Mouse (Mus musculus) 416B (cell line): ENCODE measurements at regions not wholly inside any gene's neighbourhood (a gene's known extent, or its start where the extent isn't known, plus 50 kb on each side); places are given as distances from the start of the nearest gene placed in this dataset.

Experiments used
- DNase-seq: peaks from one replicate; pipeline ENCODE4 v3.0.0; 2011; ENCODE audit warnings: low read depth

DNA sequence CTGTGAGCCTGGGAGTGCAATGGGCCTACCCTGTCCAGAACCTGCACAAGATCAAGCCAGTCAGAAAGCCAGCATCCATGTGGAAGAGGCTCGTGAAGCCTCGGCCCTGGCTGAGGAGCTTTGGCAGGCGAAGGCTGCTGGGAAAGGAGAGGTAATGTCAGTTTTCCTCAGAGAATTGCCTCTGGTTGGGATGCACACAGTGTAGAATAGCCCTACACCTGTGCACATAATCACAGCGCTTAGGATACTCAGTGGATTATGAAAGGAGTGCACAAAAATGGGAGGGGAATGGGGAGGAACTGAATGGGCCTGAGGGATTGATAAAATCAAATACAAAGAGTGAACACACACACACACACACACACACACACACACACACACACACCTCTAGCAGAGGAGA, 319.9 kb upstream of the Sphkap start:
- DNase-seq, result no peak

DNA sequence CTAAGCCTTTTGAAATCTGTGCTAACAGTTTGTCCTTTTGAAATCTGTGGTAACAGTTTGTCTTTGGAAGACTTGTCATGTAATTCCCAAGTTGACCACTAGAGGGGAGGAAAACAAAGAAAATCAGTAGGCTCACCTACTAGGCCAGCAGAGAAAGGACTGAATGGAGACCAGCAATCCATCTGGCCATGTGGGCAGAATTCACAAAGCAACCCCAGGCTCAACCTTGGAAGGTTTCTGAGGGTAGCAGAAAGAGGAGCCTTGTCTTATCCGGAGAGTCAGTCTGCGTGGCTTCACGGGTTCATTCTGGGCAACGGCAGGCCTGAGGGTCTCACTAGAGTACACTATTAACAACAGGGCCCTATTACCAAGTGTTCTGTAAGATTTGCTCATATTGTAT, 319.2 kb upstream of the Sphkap start:
- DNase-seq, result peak; percentile 46

DNA sequence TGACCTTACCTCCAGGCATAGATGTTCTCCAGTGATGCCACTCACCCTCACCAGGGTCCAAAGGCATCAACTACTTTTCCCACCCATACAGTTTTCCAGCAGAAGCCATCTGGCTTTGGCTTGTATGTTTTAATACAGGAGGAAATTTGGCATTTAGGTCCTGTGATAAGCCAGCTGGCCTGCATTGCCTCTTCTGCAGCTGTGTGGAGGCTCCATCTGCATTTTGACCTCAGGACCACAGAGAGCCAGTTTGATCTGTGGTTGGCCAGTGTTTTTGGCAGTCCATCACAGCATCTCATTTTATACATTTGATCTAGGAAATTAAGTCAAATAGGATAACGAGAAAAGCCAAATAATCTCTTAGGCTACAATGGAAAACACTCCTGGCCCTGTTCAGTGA, 315.1 kb upstream of the Sphkap start:
- no peak for DNase-seq

DNA sequence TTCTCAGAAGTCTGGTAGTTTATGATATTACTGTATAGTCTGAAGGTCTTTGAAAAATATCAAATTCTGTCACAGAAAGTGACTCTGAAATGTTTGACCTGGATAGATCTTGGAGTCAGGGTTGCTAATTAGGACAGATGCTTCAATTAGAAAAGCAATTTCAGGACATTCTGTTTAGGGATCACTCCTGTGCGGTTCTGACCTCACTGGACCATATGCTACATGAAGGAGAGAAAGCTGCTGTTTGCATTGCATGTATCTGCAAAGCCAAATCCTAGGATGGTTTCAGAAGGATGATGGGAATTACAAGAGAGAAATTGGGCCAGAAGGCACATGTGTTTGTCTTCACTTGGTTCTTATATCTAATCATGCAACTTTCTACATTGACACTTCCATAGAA, 312.2 kb upstream of the Sphkap start:
- DNase-seq, result no peak

DNA sequence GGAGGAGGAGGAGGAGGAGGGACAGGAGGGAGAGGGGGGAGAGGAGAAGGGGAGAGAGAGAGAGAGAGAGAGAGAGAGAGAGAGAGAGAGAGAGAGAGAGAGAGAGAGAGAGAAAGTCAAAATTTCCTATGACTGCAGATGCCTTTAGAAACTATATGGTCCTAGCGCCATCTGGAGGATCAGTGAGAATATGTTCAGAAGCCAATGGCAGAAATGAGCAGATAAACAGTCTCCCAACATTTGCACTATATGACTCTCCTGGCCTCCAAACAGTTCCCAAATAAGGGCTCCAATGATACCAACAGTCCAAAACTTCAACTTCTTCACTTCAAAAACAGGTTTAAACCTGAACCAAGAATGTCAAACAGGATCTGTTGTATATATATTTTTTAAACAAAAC, 309.1 kb upstream of the Sphkap start:
- DNase-seq, result peak; percentile 48

DNA sequence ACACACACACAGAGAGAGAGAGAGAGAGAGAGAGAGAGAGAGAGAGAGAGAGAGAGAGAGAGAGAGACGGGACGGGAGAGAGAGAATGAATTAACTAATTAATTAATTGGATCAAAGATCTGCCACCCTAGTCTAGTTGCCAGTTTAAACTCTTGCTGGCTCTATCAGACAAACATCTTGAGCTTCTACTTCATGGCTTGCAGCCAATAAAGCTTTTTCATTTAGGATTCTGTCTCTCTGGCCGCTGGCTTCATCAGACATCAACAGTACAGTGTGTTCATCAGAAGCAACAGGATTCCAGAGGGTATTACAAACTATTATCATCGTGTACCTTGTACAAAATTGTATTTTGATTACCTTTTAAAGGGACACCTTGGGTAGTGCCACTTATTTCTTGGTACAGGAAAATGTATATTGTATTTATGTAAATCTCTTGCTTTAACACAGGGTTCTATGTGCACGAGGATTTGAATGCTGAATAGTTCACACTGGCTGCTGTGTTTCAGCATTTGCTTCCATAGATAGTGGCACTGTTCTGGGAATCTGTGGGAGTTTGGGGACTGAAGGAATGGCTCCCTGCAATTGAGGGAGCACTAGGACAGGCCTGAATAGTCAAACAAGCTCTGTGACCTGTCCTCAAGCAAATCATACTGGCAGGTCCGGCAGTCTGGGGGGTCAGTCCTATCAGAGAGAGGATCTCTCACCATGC, 293.9 kb upstream of the Sphkap start:
- no peak for DNase-seq

DNA sequence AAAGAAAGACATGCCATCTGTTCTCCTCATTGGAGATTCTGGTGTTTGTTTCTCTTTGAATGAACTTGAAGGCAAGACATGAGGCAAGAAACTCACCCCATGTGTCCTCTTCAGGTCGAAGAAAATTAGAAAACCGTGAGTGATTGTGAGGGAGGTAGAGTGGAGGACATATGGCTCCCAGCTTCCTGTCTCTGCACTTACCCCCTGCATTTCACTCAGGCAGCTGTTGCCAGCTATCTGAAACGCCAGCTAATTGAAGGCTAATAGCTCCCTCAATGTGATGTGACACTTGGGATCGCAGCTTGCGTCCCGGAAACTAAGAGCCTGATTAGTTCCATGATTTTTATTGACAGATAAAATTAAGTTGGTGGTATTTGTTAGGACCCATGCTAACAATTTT, 289.4 kb upstream of the Sphkap start:
- no peak for DNase-seq

DNA sequence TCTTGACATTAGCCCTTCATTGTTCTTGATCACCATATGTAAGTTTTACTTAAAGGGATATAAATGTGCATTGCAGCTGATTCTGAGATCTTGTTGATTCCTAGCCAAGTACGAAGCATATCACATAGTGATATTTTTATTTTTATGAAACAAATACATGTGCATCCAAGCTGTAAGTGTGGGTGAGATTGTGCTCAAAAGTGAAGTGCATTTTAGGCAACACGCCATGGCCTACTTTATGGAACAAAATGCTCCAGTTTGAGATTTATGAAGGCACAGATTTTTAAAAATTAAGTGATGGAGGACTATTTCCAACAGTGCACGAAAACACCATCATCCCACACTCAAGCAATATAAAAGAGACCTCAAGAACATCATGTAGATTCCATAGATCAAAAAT, 277.2 kb upstream of the Sphkap start:
- no peak for DNase-seq

DNA sequence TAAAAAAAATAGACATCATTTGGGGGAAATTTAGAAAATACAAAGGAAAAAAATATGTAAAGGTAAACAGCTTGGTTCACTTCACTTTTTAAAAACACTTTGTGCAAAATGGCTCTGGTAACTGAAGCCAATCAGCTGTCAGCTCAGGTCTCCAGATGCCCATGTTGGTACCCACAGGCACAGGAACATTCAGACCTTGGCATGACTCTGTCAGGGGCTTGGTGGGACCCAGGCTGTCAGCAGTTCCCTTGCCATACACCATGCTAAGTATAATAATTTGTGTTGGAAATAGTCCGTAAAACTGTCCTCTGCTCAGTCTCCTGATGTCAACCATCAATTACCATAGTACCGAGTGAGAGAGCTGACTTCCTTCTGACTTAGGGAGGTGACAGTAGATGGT, 257.3 kb upstream of the Sphkap start:
- DNase-seq, result no peak

DNA sequence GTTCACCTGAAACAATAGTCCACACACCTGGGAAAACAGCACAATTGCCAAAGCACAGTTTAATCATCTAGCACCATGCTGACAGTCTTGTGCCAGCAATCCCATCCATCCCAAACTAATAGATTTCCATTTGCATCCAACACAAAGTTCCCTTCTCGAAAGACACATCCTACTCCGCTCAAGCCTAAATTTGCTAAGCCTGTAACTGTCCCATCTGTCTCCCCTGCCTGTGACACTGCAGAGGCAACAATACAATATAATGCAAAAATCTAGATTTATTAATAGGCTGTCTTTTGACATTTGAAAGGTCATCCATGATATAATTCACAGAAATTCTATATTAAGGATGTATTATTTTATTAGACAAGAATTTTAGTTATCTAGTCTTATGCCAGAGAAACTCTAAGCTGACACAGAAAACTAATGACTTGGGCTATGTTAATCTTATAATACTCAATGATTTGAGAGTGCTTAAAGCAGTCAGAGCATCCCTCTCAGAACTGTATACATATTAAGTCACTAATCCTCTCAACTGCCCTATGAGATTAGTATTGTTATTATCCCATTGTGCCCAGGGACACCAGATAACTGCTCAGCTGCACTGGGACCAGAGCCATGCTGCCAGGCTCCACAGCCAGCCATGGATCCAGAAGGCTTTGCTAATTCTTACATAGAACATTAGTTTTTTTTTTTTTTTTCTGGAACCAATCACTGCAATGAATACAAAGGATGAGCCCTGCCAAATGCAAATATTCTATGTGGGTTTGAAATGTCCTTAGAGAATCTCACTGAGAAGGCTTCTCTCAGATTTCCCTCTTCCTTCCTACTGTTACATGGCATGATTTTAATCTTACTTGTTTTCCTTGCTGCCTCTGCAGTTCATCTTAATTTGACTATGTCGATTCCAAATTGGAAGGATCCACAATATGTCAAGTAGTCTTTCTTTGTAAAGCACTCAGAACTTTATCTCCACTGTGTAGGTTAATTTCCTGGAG, 254.1 kb upstream of the Sphkap start:
- DNase-seq, result no peak

DNA sequence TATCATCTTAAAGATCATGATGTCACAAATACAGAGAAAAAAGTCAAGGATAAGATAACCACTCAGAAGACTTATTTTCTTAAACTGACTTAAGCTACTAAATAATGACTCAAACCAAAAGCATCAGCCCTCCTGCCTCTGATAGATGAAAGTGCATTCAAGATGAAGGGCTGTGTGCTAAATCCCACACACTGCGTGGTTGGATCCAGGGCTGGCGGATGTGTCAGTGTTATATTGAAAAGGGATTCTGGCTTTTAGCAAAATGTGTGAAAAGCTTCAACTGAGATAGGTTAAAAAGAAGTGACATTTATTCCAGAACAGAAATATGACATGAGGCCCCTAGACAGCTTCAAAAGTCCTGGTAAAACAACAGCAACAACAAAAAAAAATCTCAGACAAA, 245.7 kb upstream of the Sphkap start:
- DNase-seq, result no peak

DNA sequence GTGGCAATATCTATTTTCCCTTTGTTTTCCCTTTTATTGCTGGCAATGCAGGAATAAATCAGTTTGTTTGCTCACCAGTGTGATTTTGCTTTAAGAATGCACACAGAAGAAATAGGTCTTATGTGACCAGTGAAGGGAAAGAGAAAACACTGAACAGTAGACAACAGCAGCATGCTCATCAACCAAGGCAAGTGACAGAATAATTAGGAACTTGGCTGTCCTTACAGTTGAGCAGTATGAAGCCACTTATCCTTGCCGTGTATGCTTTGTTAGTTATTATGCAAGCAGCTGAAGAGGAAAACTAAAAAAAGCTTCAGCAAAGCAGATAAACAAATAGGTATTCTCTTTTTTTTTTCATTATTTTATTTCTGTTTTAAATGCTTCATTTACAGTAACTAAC, 237.6 kb upstream of the Sphkap start:
- DNase-seq, result no peak

DNA sequence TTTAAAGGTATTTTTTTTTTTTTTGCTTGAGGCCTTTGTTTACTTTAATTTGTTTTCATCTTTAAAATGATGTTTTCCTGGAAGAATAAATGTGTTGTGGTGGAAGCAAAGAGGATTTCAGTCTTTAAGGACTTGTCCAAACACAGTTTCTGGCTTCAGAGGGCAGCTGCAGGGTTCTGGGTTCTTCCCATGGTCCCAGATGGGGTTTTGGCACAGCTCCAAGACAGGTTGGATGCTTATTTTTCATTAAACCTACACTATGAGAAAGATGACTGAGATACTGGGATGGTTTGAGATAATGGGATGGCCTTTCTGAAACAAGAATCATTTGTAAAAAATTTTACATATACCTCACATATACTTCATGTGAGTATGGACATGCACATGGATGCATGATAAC, 234.7 kb upstream of the Sphkap start:
- DNase-seq, result no peak

DNA sequence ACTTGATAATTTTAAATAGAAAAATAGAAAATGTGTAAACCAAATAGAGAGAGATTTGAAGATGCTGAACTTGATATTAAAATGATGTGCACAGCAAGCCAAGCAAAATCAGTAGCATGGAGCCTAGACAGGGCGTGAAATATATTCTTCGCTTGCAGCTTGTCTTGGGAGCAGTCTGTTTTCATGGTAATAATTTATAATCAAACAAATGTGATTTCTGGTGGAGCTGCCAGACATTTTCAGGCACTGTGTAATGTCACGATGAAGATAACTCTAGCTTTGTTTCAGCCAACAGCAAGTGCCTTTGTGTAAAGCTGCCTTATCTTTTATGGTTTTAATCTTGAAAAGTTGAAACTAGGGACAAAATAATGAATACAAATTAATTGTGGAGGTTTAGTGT, 228.1 kb upstream of the Sphkap start:
- DNase-seq, result no peak

DNA sequence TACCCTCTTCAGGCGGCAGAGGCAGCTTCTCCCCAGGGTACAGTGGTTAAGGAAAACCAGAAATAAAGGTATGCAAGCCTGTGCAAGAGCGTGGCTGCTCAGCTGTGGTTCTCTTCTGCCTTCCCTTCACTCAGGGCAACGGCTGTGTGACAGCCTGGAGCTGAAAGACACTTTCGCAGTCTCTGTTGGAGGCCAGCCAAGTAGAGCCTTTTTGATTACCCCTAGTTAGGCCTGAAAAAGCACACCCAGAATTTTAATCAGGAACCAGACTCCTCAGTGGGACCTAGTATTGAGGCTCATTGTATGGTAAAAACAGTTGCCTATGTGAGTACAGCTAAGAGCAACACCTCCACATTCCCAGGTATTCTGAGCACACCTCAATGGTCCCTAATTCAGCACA, 223.8 kb upstream of the Sphkap start:
- DNase-seq, result no peak

DNA sequence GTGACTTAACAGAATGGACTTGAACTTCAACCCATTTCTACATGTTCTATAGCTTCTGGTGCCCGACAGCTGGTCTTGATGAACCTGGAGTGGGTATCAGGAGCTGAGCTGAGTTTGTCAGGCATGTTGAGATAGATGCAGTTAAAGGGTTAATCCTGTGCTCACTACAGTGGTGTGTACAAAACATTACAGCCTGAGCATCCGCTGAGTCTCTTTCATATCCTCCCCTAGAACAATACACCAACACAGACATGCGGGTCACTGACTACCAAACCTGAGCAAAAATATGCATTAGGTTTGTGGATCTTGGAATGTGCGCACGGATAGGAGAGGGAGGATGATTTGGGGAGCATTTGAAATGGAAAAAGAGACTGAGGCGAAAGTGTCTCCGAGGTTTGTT, 223.4 kb upstream of the Sphkap start:
- no peak for DNase-seq

DNA sequence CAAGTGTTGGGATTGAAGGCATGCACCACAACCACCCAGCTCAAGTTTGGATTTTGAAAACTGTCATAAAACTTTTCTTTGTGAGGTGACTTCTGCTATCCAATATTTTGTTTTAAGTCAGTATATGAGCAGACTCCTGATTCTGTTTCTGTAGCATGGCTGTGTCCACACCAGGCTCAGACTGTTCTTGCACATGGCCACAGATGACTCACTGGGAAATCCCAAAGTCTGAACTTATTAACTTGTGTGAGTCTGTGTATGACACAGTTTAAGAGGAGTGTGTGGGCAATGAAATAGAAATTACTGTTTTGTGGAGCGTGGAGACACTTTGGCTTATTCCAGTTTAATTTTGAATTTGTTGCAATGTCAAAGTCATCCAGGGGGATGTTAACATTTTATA, 179.3 kb upstream of the Sphkap start:
- no peak for DNase-seq

DNA sequence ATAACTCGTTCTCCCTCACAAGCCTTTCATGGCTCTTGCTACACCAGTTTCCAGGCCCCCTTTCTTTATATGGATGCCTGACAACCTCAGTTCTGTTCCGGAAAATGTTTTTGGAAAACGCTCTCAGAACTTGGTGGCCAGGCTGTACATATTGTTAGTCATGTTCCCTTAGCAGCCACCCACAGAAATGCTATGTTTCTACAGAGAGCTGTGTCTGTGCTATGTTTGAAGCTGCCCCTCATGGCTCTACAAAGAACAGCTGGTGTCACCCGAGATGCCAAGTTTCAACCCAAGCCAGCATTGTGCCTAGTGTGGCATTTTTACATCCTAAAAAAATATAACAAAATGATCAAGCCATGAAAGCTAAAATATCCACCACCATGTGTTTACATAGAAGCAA, 175.0 kb upstream of the Sphkap start:
- no peak for DNase-seq

DNA sequence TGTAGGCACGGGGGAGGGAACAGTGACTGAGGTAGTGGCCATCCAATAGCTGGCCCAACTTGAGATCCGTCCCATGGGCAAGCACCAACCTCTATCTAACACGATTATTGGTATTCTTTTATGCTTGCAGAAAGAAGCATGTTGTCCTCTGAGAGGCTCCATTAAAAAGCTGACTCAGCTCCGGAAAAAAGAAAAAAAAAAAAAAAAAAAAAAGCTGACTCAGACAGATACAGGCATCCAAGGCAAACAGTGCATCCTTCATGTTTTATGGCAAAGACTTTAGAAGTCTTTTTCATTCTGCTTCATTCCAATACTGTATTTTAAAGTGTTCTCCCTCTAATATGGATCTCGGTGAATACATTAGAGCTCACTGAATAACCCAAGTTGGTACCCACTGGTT, 162.0 kb upstream of the Sphkap start:
- no peak for DNase-seq

DNA sequence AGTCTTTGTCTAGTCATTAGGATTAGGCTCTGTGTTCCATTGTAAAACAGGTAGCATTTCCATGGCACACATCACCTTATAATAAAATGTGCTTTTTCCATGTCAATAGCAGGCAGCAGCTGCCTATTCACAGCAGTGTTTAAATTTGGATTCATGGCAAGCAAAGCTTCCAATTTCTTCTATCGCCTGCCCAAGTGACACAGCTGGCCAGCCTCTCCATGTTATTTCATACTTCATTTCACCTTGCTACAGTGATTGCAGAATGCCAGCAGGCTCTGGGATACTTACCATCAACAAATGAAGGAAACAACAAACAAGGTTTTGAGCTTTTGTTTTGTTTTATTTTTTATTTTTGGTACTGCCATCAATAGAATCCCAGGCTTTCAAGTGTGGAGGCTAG, 160.7 kb upstream of the Sphkap start:
- no peak for DNase-seq

DNA sequence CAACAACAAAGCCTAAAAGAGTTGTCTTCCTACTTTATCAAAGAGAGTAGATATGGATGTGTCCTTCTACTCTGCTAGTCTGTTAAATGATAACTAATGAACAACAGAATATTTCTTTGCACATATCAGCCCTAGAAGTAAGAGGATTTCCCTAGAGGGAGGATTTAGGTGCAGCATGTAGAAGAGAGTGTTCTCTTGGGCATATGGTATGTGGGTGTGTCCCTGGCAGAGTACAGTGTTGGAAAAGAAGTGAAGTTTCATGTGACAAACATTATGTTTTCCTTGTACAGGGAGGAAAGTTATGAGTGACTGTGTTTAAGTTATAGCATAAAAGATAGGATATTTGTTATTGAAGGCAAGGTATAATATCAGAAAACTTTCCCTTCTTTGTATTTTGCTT, 143.6 kb upstream of the Sphkap start:
- no peak for DNase-seq

DNA sequence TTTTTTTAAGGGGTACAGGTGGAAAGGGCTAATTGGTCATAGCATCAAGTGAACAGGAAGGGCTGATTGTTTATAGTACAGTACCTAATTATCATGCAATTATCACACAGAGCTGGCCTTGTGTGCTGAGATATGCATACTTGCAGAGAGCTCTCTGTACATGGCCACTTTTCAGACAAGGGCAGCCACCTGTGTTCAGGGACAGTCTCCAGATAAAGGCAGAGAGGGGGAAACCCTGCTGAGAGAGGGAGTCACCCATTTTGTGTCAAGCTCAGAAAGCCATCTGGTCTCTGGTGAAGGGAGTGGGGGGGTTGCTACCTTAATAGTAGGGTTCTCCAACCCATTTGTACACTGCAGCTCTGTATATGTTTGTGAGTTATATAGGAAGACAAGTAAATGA, 127.5 kb upstream of the Sphkap start:
- no peak for DNase-seq

DNA sequence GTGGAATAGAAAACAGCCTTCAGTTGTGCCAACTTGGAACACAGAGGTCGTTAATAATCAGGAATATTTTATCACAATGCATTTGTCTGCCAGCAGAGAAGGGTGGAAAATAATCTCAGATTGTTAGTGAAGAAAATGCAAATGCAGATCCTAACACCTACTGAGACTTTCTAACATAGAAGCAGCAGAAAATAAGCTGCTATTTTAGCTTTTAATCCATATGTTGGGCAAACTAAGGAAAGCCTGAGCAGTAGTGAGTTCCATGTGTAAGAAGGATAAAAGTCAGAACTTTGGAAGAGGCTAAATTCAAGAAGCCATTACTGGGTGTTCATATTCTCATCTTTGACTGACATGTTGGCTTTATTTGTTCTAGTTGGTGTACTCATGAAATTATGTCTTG, 119.8 kb upstream of the Sphkap start:
- DNase-seq, result no peak

DNA sequence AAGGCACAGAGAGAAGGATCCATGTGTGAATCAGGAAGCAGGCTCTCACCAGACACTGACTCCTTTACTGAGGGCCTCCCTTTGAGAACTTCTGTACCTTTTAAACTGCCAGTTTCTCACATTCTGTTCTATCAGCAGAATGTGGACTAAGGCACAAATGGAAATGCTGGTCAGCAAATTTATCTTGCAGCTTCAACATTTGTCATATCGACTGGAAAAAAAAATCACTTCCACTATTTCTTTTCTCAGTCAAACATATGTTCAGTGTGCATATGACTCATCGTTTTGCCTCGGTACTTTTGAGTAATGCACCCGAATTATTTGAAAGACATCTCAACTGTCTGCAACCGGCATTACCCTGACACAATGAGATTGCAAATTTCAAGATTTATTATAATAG, 101.4 kb upstream of the Sphkap start:
- DNase-seq, result peak; percentile 0
